Mouse (Mus musculus) testis, postnatal 14 days (tissue): ENCODE measurements around the gene Rfng.
"Not testable (repeated sequence)": the region's sequence is repeated elsewhere in the genome, so short reads cannot be mapped to it uniquely, and the experiment has no call there.

ENCODE experiments used
- DNase-seq: peaks from one replicate; pipeline ENCODE4 v3.0.0; 2021; ENCODE audit warnings: low spot score

Gene Rfng

GRCm38 (mm10) chr11:120784064-120784791, at the start of gene Rfng, which contains the start of gene Gps1:
Rfng (minus strand) TSS chr11:120784207.
Gps1 (plus strand) TSS chr11:120784272.
- peak; percentile 87 for DNase-seq

- DNase-seq = not testable (repeated sequence)
Observed at GRCm38 (mm10) chr11:120832962-120833361, 49.0 kb upstream of the Rfng start.

GRCm38 (mm10) chr11:120831659-120832440, 47.8 kb upstream of the Rfng start:
- DNase-seq = no peak

GRCm38 (mm10) chr11:120830686-120831085, 46.7 kb upstream of the Rfng start:
- no peak for DNase-seq

- no peak for DNase-seq
Observed at GRCm38 (mm10) chr11:120829757-120830532, 45.9 kb upstream of the Rfng start.

- DNase-seq = no peak
Observed at GRCm38 (mm10) chr11:120828416-120828815, 44.4 kb upstream of the Rfng start.

- DNase-seq = peak; percentile 8
Observed at GRCm38 (mm10) chr11:120826016-120826953, 42.3 kb upstream of the Rfng start.

- peak; percentile 20 for DNase-seq
Observed at GRCm38 (mm10) chr11:120825289-120825863, 41.4 kb upstream of the Rfng start.

GRCm38 (mm10) chr11:120824787-120825288, 40.8 kb upstream of the Rfng start:
- no peak for DNase-seq

- DNase-seq = peak; percentile 96
Observed at GRCm38 (mm10) chr11:120823956-120824786, 40.2 kb upstream of the Rfng start, which contains the start of gene Fasn. Fasn (minus strand) TSS chr11:120824547.

- DNase-seq = peak; percentile 65
Observed at GRCm38 (mm10) chr11:120823551-120823947, 39.5 kb upstream of the Rfng start.

GRCm38 (mm10) chr11:120822831-120823550, 39.0 kb upstream of the Rfng start:
- no peak for DNase-seq

GRCm38 (mm10) chr11:120822321-120822720, 38.3 kb upstream of the Rfng start:
- DNase-seq = no peak

GRCm38 (mm10) chr11:120821076-120821922, 37.3 kb upstream of the Rfng start:
- DNase-seq = peak; percentile 86

GRCm38 (mm10) chr11:120820546-120820945, 36.5 kb upstream of the Rfng start:
- no peak for DNase-seq

GRCm38 (mm10) chr11:120819556-120819955, 35.5 kb upstream of the Rfng start:
- DNase-seq = no peak

- DNase-seq = no peak
Observed at GRCm38 (mm10) chr11:120818251-120818650, 34.2 kb upstream of the Rfng start.

- no peak for DNase-seq
Observed at GRCm38 (mm10) chr11:120817358-120817757, 33.4 kb upstream of the Rfng start.
